Mouse (Mus musculus): ENCODE measurements around the gene Wnt10a. TPM values are rescaled to one million over a fixed set of nuclear protein-coding genes. Genes with fewer than 3 reads are reported as not detected.
A peak's percentile ranks its signal among the peaks of the same experiment; 100 is the strongest.

The Wnt10a gene
- total and polyA plus RNA-seq, 3 experiments = 0.23 to 2.1 (median 1.2) TPM

GRCm38 (mm10) chr1:74784041-74784759, 7.1 kb upstream of the Wnt10a start:
- peak; percentile 79 for DNase-seq

GRCm38 (mm10) chr1:74787846-74788245, 3.5 kb upstream of the Wnt10a start:
- peak; percentile 69 for DNase-seq

GRCm38 (mm10) chr1:74788603-74789176, 2.6 kb upstream of the Wnt10a start:
- no peak for DNase-seq

- no peak for DNase-seq
Observed at GRCm38 (mm10) chr1:74790095-74790494, 1.2 kb upstream of the Wnt10a start.

- no peak for DNase-seq
Observed at GRCm38 (mm10) chr1:74792831-74793660, 1.7 kb downstream of the Wnt10a start.

- DNase-seq = no peak
Observed at GRCm38 (mm10) chr1:74794487-74795144, 3.3 kb downstream of the Wnt10a start.

- no peak for DNase-seq
Observed at GRCm38 (mm10) chr1:74795145-74795529, 3.8 kb downstream of the Wnt10a start.

GRCm38 (mm10) chr1:74797459-74797858, 6.1 kb downstream of the Wnt10a start:
- DNase-seq = no peak

- DNase-seq = no peak
Observed at GRCm38 (mm10) chr1:74800424-74800888, 9.1 kb downstream of the Wnt10a start.

GRCm38 (mm10) chr1:74801631-74802140, 10.4 kb downstream of the Wnt10a start:
- DNase-seq = no peak

GRCm38 (mm10) chr1:74802795-74803656, 11.7 kb downstream of the Wnt10a start:
- peak; percentile 86 for DNase-seq

- DNase-seq = no peak
Observed at GRCm38 (mm10) chr1:74804211-74804870, 13.0 kb downstream of the Wnt10a start.

- no peak for DNase-seq
Observed at GRCm38 (mm10) chr1:74805340-74805835, 14.1 kb downstream of the Wnt10a start.

- no peak for DNase-seq
Observed at GRCm38 (mm10) chr1:74805843-74806242, 14.5 kb downstream of the Wnt10a start.

- peak; percentile 73 for DNase-seq
Observed at GRCm38 (mm10) chr1:74806360-74807311, 15.3 kb downstream of the Wnt10a start.

- peak; percentile 86 for DNase-seq
Observed at GRCm38 (mm10) chr1:74807551-74808071, 16.3 kb downstream of the Wnt10a start.

- peak; percentile 93 for DNase-seq
Observed at GRCm38 (mm10) chr1:74808078-74808477, 16.8 kb downstream of the Wnt10a start.

- DNase-seq = no peak
Observed at GRCm38 (mm10) chr1:74809007-74809406, 17.7 kb downstream of the Wnt10a start.
